Mouse (Mus musculus): ENCODE measurements at regions not wholly inside any gene's neighbourhood (a gene's known extent, or its start where the extent isn't known, plus 50 kb on each side); places are given as distances from the start of the nearest gene placed in this dataset.

- Histone ChIP-seq H3K27me3 (no peaks in the 10 kb centered on the region), H3K27ac (no peak overlapping the region), H3K9me3 (no peaks in the 10 kb centered on the region), H3K4me3 (no peak overlapping the region), H3K4me2 (no peak overlapping the region), H3K9ac (no peak overlapping the region), H3K4me1 (no peaks in the 10 kb centered on the region), H3K36me3 (no peaks in the 10 kb centered on the region)
- WGBS = 45% methylated on average over 3 of the region's 3 CpGs
- ATAC-seq (ENCODE audit: insufficient number of reproducible peaks, insufficient read depth, low FRiP score, low TSS enrichment, low read depth) = no peak
These were observed 55.5 kb upstream of the Itprid1 start for GRCm38 (mm10) chr6:55781146-55781545.

DNA sequence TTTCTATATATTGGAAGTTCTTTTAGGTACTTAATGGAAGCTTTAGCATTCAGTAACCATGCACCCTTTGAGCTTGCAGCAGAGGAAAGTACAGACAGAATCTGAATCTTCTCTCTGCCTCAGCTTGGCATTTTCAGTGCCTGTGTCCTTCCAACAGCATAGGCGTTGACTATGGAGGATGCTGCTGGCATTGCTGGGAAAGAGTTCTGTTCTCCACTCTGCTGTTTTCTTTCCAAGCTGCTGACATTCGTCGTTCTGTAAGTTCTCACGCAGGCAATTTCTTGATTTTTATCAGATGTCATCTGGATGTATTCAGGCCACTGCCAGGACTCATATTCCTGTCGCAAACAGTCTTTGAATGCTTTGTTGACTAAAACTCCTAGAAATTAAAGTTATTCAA lies 61.2 kb upstream of the Itprid1 start:
- 41% methylated on average over 5 of the region's 5 CpGs for WGBS
- H3K4me1 ChIP-seq = no peaks in the 10 kb centered on the region
- H3K27ac ChIP-seq = no peak overlapping the region
- H3K9me3 ChIP-seq = no peaks in the 10 kb centered on the region
- H3K36me3 ChIP-seq = no peaks in the 10 kb centered on the region
- ATAC-seq (ENCODE audit: insufficient number of reproducible peaks, insufficient read depth, low FRiP score, low TSS enrichment, low read depth) = no peak
- H3K4me3 ChIP-seq = no peak overlapping the region
- no peaks in the 10 kb centered on the region for H3K27me3 ChIP-seq
- no peak overlapping the region for H3K4me2 ChIP-seq
- no peak overlapping the region for H3K9ac ChIP-seq

DNA sequence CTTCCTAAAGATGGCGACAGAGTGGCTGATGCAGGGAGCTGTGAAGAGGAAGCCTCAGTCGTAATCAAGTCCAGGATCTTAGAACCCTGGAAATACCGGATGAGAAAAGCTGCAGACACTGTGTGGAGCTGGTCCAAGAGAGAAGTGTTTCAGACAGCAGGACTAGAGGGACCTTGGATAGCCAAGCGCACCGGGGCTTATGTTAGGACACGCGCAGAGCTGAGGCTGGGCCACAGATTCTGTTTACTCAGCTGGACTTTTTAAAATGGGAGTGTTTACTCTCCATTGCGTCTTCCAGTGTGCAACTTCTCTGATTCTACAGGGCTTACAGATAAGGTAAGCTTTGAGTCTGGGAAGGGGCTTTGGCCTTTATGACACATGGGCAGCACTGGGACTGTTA lies 66.4 kb upstream of the Itprid1 start:
- H3K9ac ChIP-seq = no peak overlapping the region
- 70% methylated on average over 8 of the region's 8 CpGs for WGBS
- H3K4me3 ChIP-seq = no peak overlapping the region
- H3K27ac ChIP-seq = no peak overlapping the region
- no peak overlapping the region for H3K4me2 ChIP-seq
- no peaks in the 10 kb centered on the region for H3K4me1 ChIP-seq
- no peaks in the 10 kb centered on the region for H3K9me3 ChIP-seq
- 0 out of 2 replicates have a peak, but pooled peaks have one; percentile 32 for ATAC-seq (ENCODE audit: insufficient number of reproducible peaks, insufficient read depth, low FRiP score, low TSS enrichment, low read depth)
- no peaks in the 10 kb centered on the region for H3K27me3 ChIP-seq
- no peaks in the 10 kb centered on the region for H3K36me3 ChIP-seq

- H3K4me1 ChIP-seq = no peaks in the 10 kb centered on the region
- WGBS = 79% methylated on average over 6 of the region's 6 CpGs
These were observed 74.4 kb upstream of the Neurod6 start for GRCm38 (mm10) chr6:55755491-55755890.

DNA sequence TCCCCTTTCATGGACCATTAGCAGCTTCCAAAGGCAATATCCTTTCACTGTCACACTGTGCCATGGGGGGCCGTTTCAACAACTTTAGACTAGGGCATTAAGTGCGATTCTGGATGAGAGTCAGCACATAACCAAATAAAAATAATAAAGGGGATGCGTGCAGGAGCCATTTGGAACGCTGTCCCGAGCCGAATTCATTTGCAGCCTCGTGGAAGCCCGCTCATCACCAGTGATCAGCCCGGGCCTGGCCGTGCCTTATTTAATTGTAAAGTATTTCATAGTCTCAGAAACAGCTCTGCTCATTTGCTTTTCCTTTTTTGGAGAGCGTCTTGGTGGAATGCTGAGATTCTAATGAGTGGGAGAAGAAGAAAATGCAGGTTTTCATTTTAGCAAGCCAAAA lies 69.8 kb upstream of the Neurod6 start:
- Histone ChIP-seq H3K36me3 (no peaks in the 10 kb centered on the region), H3K4me1 (no peaks in the 10 kb centered on the region), H3K4me2 (no peak overlapping the region), H3K9ac (no peak overlapping the region), H3K9me3 (no peaks in the 10 kb centered on the region), H3K27me3 (no peaks in the 10 kb centered on the region), H3K4me3 (no peak overlapping the region), H3K27ac (no peak overlapping the region)
- 87% methylated on average over 11 of the region's 11 CpGs for WGBS
- no peak for ATAC-seq (ENCODE audit: insufficient number of reproducible peaks, insufficient read depth, low FRiP score, low TSS enrichment, low read depth)

More at GRCm38 (mm10) chr6:55755491-55755890, 74.4 kb upstream of the Neurod6 start:
- no peaks in the 10 kb centered on the region for H3K36me3 ChIP-seq
- H3K27me3 ChIP-seq = no peaks in the 10 kb centered on the region
- H3K4me3 ChIP-seq = no peak overlapping the region
- H3K9me3 ChIP-seq = no peaks in the 10 kb centered on the region
- no peak overlapping the region for H3K9ac ChIP-seq
- no peak overlapping the region for H3K4me2 ChIP-seq
- H3K27ac ChIP-seq = no peak overlapping the region
- no peak for ATAC-seq (ENCODE audit: insufficient number of reproducible peaks, insufficient read depth, low FRiP score, low TSS enrichment, low read depth)

GRCm38 (mm10) chr6:55745859-55746151 lies 64.7 kb upstream of the Neurod6 start:
- H3K9me3 ChIP-seq = no peaks in the 10 kb centered on the region
- H3K27me3 ChIP-seq = no peaks in the 10 kb centered on the region
- H3K4me2 ChIP-seq = no peak overlapping the region
- H3K36me3 ChIP-seq = no peaks in the 10 kb centered on the region
- ATAC-seq (ENCODE audit: insufficient number of reproducible peaks, insufficient read depth, low FRiP score, low TSS enrichment, low read depth) = no peak
- no peak overlapping the region for H3K9ac ChIP-seq
- H3K27ac ChIP-seq = no peak overlapping the region
- no peak overlapping the region for H3K4me3 ChIP-seq
- 48% methylated on average over 2 of the region's 2 CpGs for WGBS
- no peaks in the 10 kb centered on the region for H3K4me1 ChIP-seq

GRCm38 (mm10) chr6:55745105-55745858 lies 64.2 kb upstream of the Neurod6 start:
- H3K27me3 ChIP-seq = no peaks in the 10 kb centered on the region
- no peak for ATAC-seq (ENCODE audit: insufficient number of reproducible peaks, insufficient read depth, low FRiP score, low TSS enrichment, low read depth)
- H3K27ac ChIP-seq = no peak overlapping the region
- H3K4me1 ChIP-seq = no peaks in the 10 kb centered on the region
- WGBS = 61% methylated on average over 3 of the region's 3 CpGs
- H3K9ac ChIP-seq = no peak overlapping the region
- H3K36me3 ChIP-seq = no peaks in the 10 kb centered on the region
- H3K4me3 ChIP-seq = no peak overlapping the region
- no peaks in the 10 kb centered on the region for H3K9me3 ChIP-seq
- H3K4me2 ChIP-seq = no peak overlapping the region

DNA sequence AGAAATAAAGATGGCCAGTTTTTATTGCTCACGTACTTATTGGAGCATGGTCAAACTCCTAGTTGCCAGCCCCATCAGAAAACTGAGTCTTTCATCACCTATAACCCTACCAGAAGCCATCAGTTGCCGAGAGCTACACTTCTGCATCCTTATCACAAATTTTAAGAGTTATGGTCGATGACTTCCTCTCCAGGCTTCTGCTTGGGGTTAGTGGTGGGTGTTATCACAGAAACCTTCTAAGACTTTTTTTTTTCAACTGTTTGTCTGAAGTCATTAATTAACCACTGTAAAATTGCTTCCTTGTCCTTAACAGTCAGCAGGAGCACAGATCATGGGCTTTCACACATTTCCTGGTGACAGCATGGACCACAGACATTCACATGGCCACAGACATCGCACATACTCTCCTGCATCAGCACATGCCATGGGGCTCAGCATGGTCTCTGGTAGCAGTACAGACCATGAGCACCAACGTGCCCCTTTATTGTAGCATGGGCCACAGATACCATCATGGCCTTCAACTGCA lies 50.3 kb upstream of the Neurod6 start:
- Histone ChIP-seq H3K27me3 (no peaks in the 10 kb centered on the region), H3K9me3 (no peaks in the 10 kb centered on the region), H3K27ac (no peak overlapping the region), H3K4me1 (no peaks in the 10 kb centered on the region), H3K36me3 (no peaks in the 10 kb centered on the region), H3K9ac (no peak overlapping the region), H3K4me3 (no peak overlapping the region), H3K4me2 (no peak overlapping the region)
- ATAC-seq (ENCODE audit: insufficient number of reproducible peaks, insufficient read depth, low FRiP score, low TSS enrichment, low read depth) = no peak
- WGBS = 88% methylated on average over 5 of the region's 5 CpGs

All from embryonic facial prominence, embryonic 13.5 days (tissue).